Mouse (Mus musculus): ENCODE measurements around the gene Isl2.

DNA sequence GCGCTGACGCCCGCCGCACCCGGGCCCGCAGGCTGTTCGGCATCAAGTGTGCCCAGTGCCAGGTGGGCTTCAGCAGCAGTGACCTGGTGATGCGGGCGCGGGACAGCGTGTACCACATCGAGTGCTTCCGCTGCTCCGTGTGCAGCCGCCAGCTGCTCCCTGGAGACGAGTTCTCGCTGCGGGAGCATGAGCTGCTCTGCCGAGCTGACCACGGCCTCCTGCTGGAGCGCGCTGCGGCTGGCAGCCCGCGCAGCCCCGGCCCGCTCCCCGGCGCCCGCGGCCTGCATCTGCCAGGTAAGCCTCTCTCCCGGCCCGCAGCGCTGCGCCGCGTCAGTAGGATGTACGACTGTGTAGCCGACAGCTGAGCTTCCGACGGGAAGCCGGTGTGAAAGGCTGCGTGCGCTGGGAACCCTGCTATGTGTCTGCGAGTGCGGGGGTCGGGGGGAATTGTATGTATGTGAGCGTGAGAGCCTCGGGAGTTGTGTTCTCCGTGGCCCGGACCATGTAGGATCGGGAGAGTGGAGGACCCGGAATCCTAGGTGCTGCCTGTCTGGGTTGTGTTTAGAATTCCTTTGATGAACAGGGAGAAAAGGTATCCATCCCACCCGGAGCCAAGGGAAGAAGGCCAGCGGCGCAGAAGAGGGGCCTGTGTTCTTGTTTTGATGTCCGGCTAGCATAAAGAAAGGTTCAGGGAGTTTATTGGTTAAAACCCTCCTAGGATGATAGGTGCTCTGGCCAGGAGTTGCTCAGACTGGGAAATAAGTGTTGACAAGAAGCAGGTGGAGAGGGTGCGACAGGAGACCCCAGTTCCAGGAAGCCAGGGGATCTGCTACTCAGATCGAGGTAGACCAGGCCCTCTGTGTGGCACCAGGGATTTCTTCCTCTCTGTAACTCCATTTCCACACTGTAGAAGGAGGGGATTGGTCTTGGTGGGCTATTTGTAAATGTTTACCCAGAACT lies 4.2 kb downstream of the Isl2 start:
- TF ChIP-seq CTCF (IDR thresholded peaks at IDR 0.05 in 2 of 3, conservative IDR thresholded peaks at IDR 0.05 in 1 of 3; ENCODE audit: control insufficient read depth in 1 of 3, insufficient read depth in 1 of 3, low read depth in 2 of 3, low read length in 3 of 3, poor library complexity in 1 of 3, severe bottlenecking in 1 of 3) (no peak), JUND (IDR thresholded peaks at IDR 0.05; ENCODE audit: low read depth, low read length) (no peak), NELFE (IDR thresholded peaks at IDR 0.05; ENCODE audit: low read depth, low read length) (no peak), GATA1 (IDR thresholded peaks at IDR 0.05; ENCODE audit: low read depth, low read length) (no peak), MAX (IDR thresholded peaks at IDR 0.05; ENCODE audit: low read length) (no peak), TAL1 (IDR thresholded peaks at IDR 0.05; ENCODE audit: low read length) (no peak), POLR2A (IDR thresholded peaks at IDR 0.05; ENCODE audit: control insufficient read depth in 1 of 2, insufficient read depth in 1 of 2, low read depth in 1 of 2, low read length in 2 of 2, poor library complexity in 1 of 2) (no peak), POLR2AphosphoS2 (IDR thresholded peaks at IDR 0.05; ENCODE audit: low read length) (no peak), MAFK (IDR thresholded peaks at IDR 0.05; ENCODE audit: borderline replicate concordance, low read depth, low read length) (no peak), ZKSCAN1 (IDR thresholded peaks at IDR 0.05; ENCODE audit: low read depth, low read length) (no peak), ZC3H11A (IDR thresholded peaks at IDR 0.05; ENCODE audit: low read depth, low read length) (no peak), ZMIZ1 (IDR thresholded peaks at IDR 0.05; ENCODE audit: low read depth, low read length) (no peak), HCFC1 (IDR thresholded peaks at IDR 0.05; ENCODE audit: low read depth, low read length) (no peak), ZNF384 (IDR thresholded peaks at IDR 0.05; ENCODE audit: low read depth, low read length) (no peak)
